Mouse (Mus musculus): ENCODE measurements around the gene Gabarap. TPM values are rescaled to one million over a fixed set of nuclear protein-coding genes. Genes with fewer than 3 reads are reported as not detected.

Gene Gabarap
- polyA plus RNA-seq, 1 experiment from 2014 or later: 626 TPM

GRCm38 (mm10) chr11:70020022-70020631 is 29.2 kb downstream of the Gabarap start:
- Histone ChIP-seq H3K36me3 (ENCODE audit: insufficient read depth, low read length) (no peaks in the 10 kb centered on the region), H3K27me3 (ENCODE audit: insufficient read depth, low read length) (no peaks in the 10 kb centered on the region), H3K9me3 (replicated peaks; ENCODE audit: low read length) (no peaks in the 10 kb centered on the region), H3K4me2 (ENCODE audit: low read length) (peak overlapping the region; percentile 92), H3K27ac (peak overlapping the region; percentile 5; the same call in 1 of the 2 replicates), H3K4me3 (replicated peaks; ENCODE audit: low read depth, low read length) (no peak overlapping the region), H3K4me1 (replicated peaks; ENCODE audit: insufficient read depth, low read length) (peaks cover 27% of the 10 kb centered on the region), H3K9ac (ENCODE audit: low read depth, low read length) (no peak overlapping the region)
- TF ChIP-seq CTCF (IDR thresholded peaks at IDR 0.05; ENCODE audit: low read depth): no peak
- WGBS: 14% methylated on average over 7 of the region's 8 CpGs
- no peak for DNase-seq (ENCODE audit: low spot score)
- ATAC-seq (replicated peaks; ENCODE audit: low FRiP score, low read depth): no peak

GRCm38 (mm10) chr11:70020731-70021263 is 29.9 kb downstream of the Gabarap start:
- 2% methylated on average over 8 of the region's 8 CpGs for WGBS
- H3K4me3 ChIP-seq (replicated peaks; ENCODE audit: low read depth, low read length): peak overlapping the region; percentile 56
- no peaks in the 10 kb centered on the region for H3K9me3 ChIP-seq (replicated peaks; ENCODE audit: low read length)
- H3K36me3 ChIP-seq (ENCODE audit: insufficient read depth, low read length): no peaks in the 10 kb centered on the region
- DNase-seq (ENCODE audit: low spot score): peak; percentile 97
- H3K27me3 ChIP-seq (ENCODE audit: insufficient read depth, low read length): no peaks in the 10 kb centered on the region
- peak overlapping the region; percentile 72 for H3K27ac ChIP-seq
- H3K4me2 ChIP-seq (ENCODE audit: low read length): peak overlapping the region; percentile 92
- H3K9ac ChIP-seq (ENCODE audit: low read depth, low read length): peak overlapping the region; percentile 31; the same call in 1 of the 2 replicates
- peak; percentile 74 for TF ChIP-seq CTCF (IDR thresholded peaks at IDR 0.05; ENCODE audit: low read depth)
- ATAC-seq (replicated peaks; ENCODE audit: low FRiP score, low read depth): peak; percentile 86
- peaks cover 24% of the 10 kb centered on the region for H3K4me1 ChIP-seq (replicated peaks; ENCODE audit: insufficient read depth, low read length)

DNA sequence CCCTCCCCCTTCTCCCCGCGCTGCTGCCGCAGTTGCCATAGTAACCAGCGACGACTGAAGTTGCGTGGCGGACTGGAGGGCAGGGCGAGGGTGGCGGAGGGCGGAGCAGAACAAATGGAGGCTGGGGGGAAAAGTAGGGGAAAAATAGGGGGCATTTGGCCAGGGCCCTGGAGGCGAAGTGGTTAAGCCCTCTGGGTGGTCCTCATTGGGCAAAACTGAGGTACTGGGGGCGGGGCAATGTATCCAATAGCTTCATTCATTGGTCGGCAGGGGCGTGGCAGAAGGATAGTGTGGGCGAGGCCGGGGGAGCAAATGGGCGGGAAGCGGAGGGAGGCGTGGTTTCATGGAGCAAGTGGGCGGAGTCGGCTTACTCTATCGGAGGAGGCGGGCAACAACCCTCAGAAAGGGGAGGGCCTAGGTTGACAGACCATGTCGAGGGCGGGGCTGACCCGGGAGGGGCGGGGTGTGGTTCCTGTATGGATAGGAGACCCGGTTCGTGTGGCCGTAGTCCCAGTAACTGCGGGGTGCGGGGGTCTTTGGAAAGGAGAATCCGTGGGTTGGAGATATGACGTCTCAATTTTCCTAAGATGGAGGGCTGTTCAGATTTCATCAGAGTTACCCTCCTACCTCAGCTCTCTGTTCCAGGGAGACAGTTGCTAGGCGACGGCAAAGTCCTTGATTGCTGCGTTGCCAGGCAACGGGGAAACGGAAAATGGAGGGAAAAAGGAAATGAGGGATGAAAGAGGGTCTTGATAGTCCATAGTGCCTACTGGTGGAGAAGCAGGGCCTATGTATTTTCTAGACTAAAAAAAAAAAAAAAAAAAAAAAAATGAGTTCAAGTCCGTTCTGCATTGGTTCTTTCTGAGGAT is 30.6 kb downstream of the Gabarap start:
- Histone ChIP-seq H3K27ac (peak overlapping the region; percentile 72), H3K4me2 (ENCODE audit: low read length) (peak overlapping the region; percentile 92), H3K9ac (ENCODE audit: low read depth, low read length) (peak overlapping the region; percentile 31; the same call in 1 of the 2 replicates), H3K4me3 (replicated peaks; ENCODE audit: low read depth, low read length) (peak overlapping the region; percentile 56), H3K4me1 (replicated peaks; ENCODE audit: insufficient read depth, low read length) (peaks cover 31% of the 10 kb centered on the region), H3K36me3 (ENCODE audit: insufficient read depth, low read length) (no peaks in the 10 kb centered on the region), H3K27me3 (ENCODE audit: insufficient read depth, low read length) (no peaks in the 10 kb centered on the region), H3K9me3 (replicated peaks; ENCODE audit: low read length) (no peaks in the 10 kb centered on the region)
- TF ChIP-seq CTCF (IDR thresholded peaks at IDR 0.05; ENCODE audit: low read depth): no peak
- ATAC-seq (replicated peaks; ENCODE audit: low FRiP score, low read depth) (peak; percentile 83), DNase-seq (ENCODE audit: low spot score) (peak; percentile 99)
- 2% methylated on average over 40 of the region's 40 CpGs for WGBS

GRCm38 (mm10) chr11:70023481-70024150 is 32.7 kb downstream of the Gabarap start:
- no peaks in the 10 kb centered on the region for H3K9me3 ChIP-seq (replicated peaks; ENCODE audit: low read length)
- H3K27me3 ChIP-seq (ENCODE audit: insufficient read depth, low read length): no peaks in the 10 kb centered on the region
- no peak overlapping the region for H3K27ac ChIP-seq
- H3K4me2 ChIP-seq (ENCODE audit: low read length): peak overlapping the region; percentile 53
- DNase-seq (ENCODE audit: low spot score) (peak; percentile 60), ATAC-seq (replicated peaks; ENCODE audit: low FRiP score, low read depth) (no peak)
- no peak for TF ChIP-seq CTCF (IDR thresholded peaks at IDR 0.05; ENCODE audit: low read depth)
- H3K4me1 ChIP-seq (replicated peaks; ENCODE audit: insufficient read depth, low read length): peaks cover 43% of the 10 kb centered on the region
- WGBS: 9% methylated on average over 22 of the region's 29 CpGs
- H3K36me3 ChIP-seq (ENCODE audit: insufficient read depth, low read length): no peaks in the 10 kb centered on the region
- H3K9ac ChIP-seq (ENCODE audit: low read depth, low read length): peak overlapping the region; percentile 35; the same call in 1 of the 2 replicates
- peak overlapping the region; percentile 23 for H3K4me3 ChIP-seq (replicated peaks; ENCODE audit: low read depth, low read length)

- H3K4me1 ChIP-seq (replicated peaks; ENCODE audit: insufficient read depth, low read length): peaks cover 39% of the 10 kb centered on the region
- H3K27me3 ChIP-seq (ENCODE audit: insufficient read depth, low read length): no peaks in the 10 kb centered on the region
- TF ChIP-seq CTCF (IDR thresholded peaks at IDR 0.05; ENCODE audit: low read depth): no peak
- DNase-seq (ENCODE audit: low spot score): no peak
- no peaks in the 10 kb centered on the region for H3K36me3 ChIP-seq (ENCODE audit: insufficient read depth, low read length)
- 24% methylated on average over 6 of the region's 6 CpGs for WGBS
- H3K27ac ChIP-seq: no peak overlapping the region
- peak overlapping the region; percentile 23 for H3K4me3 ChIP-seq (replicated peaks; ENCODE audit: low read depth, low read length)
- H3K9ac ChIP-seq (ENCODE audit: low read depth, low read length): no peak overlapping the region; the same call in 1 of the 2 replicates
- no peak for ATAC-seq (replicated peaks; ENCODE audit: low FRiP score, low read depth)
- no peaks in the 10 kb centered on the region for H3K9me3 ChIP-seq (replicated peaks; ENCODE audit: low read length)
- peak overlapping the region; percentile 53 for H3K4me2 ChIP-seq (ENCODE audit: low read length)
Measured at GRCm38 (mm10) chr11:70024151-70024514, 33.2 kb downstream of the Gabarap start.

DNA sequence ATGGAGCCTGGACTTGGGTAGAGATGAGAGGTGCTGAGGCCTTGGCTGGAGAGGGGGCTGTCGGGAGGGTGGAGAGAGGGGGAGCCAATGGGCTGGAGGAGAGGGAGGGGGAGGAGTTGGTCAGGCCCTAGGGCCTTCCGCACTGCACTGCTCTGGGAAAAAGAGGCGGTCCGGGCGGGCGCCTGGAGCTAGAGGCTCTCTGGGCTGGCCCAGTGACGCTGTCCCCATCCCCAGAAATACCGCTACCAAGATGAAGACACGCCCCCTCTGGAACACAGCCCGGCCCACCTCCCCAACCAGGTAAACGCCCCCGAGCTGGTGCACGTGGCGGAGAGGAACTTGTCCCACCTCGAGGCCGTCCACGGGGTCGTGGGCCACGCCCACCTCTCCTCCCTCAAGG is 35.7 kb downstream of the Gabarap start:
- Histone ChIP-seq H3K27me3 (ENCODE audit: insufficient read depth, low read length) (no peaks in the 10 kb centered on the region), H3K4me1 (replicated peaks; ENCODE audit: insufficient read depth, low read length) (peaks cover 45% of the 10 kb centered on the region), H3K27ac (0 out of 2 replicates have a peak overlapping the region, but pooled peaks have one; percentile 8), H3K9ac (ENCODE audit: low read depth, low read length) (peak overlapping the region; percentile 31; the same call in 1 of the 2 replicates), H3K4me3 (replicated peaks; ENCODE audit: low read depth, low read length) (peak overlapping the region; percentile 30), H3K4me2 (ENCODE audit: low read length) (peak overlapping the region; percentile 58), H3K36me3 (ENCODE audit: insufficient read depth, low read length) (peaks cover 9% of the 10 kb centered on the region), H3K9me3 (replicated peaks; ENCODE audit: low read length) (no peaks in the 10 kb centered on the region)
- TF ChIP-seq CTCF (IDR thresholded peaks at IDR 0.05; ENCODE audit: low read depth): no peak
- ATAC-seq (replicated peaks; ENCODE audit: low FRiP score, low read depth): peak; percentile 71
- DNase-seq (ENCODE audit: low spot score): peak; percentile 91
- WGBS: 2% methylated on average over 19 of the region's 19 CpGs
